Mouse (Mus musculus) liver, embryonic 16.5 days (tissue): ENCODE data around the gene Add2. TPM values are rescaled to one million over a fixed set of nuclear protein-coding genes. Genes with fewer than 3 reads are reported as not detected.

Experiments
- ATAC-seq: fragments of 200-750 bp; cut with Nextera tagmentation; 2 replicates; pipeline ENCODE4 v1.8.0; 2017; ENCODE audit warnings: low read depth, mild to moderate bottlenecking, moderate number of reproducible peaks, moderate library complexity
- H3K27ac ChIP-seq: fragments of 300-500 bp; sonication (generic); 2 replicates; pipeline ENCODE4 v1.5.1; 2014; ENCODE audit warnings: mild to moderate bottlenecking, low read length
- H3K27me3 ChIP-seq: fragments of 300-500 bp; sonication (generic); 2 replicates; pipeline ENCODE4 v1.6.1; 2014; ENCODE audit warnings: low read depth, low read length, mixed read lengths; ENCODE audit not compliant: control insufficient read depth, insufficient read depth
- H3K36me3 ChIP-seq: fragments of 300-500 bp; sonication (generic); 2 replicates; pipeline ENCODE4 v1.6.1; 2014; ENCODE audit warnings: mild to moderate bottlenecking; ENCODE audit not compliant: control insufficient read depth, insufficient read depth
- H3K4me1 ChIP-seq: fragments of 300-500 bp; sonication (generic); 2 replicates; pipeline ENCODE4 v1.6.1; 2014; ENCODE audit warnings: low read depth, low read length, mixed read lengths; ENCODE audit not compliant: control insufficient read depth
- H3K4me2 ChIP-seq: fragments of 300-500 bp; sonication (generic); 2 replicates; pipeline ENCODE4 v1.6.1; 2014; ENCODE audit warnings: low read depth, low read length, mixed read lengths
- H3K4me3 ChIP-seq: fragments of 300-500 bp; sonication (generic); 2 replicates; pipeline ENCODE4 v1.5.1; 2014; ENCODE audit warnings: low read depth, mild to moderate bottlenecking, low read length
- H3K9ac ChIP-seq: fragments of 300-500 bp; sonication (generic); 2 replicates; pipeline ENCODE4 v1.6.1; 2014; ENCODE audit warnings: low read depth, low read length
- H3K9me3 ChIP-seq: fragments of 300-500 bp; sonication (generic); replicated peaks from 2 replicates; pipeline ENCODE4 v1.6.1; 2016; ENCODE audit warnings: low read length; ENCODE audit not compliant: control insufficient read depth
- WGBS: fragments of 180-500 bp; shearing (Covaris S2); extraction: QIAGEN DNeasy Blood & Tissue Kit; methylation state at CpG from one replicate; pipeline ENCODE4 v1.1.7; 2014; ENCODE audit not compliant: insufficient replicate concordance; 5-methylcytosine and 5-hydroxymethylcytosine counted together
- polyA plus RNA-seq: library from polyadenylated mRNA; unstranded; fragments of >200 nt; fragmentation: Nextera tagmentation; extraction: Ambion mirVana; gene quantifications from 2 replicates; pipeline ENCODE4 v1.2.1, GENCODE M21; 2015

Gene Add2
- polyA plus RNA-seq, 1 experiment from 2014 or later = 93.6 TPM

DNA sequence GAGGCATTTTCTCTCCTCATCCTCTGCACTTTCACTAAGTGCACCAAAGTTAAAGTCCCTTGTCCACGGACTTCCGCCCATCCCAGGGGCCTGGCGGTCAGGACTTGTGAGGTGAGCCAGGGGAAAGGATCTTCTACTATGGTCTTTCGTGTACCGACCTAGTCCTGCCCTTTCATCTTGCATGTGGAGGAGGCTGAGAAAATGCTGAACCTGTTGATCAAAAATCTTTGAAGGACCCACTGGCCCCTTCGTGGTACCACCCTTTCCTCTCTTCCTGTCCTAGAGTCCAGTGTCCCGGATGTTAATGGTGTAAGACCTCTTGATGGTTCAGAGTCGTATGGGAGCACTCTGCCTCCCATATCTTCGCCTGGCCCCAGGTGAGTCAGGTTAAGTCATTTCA, 12.6 kb upstream of the Add2 start, which contains the start of gene Figla:
TSS of gene Figla (plus strand) at position 301 of the 400 bp plus-strand sequence.
- Histone ChIP-seq H3K4me2 (no peak within 1 kb of the TSS), H3K27ac (no peak within 1 kb of the TSS), H3K27me3 (no peaks in the 10 kb centered on the region), H3K9me3 (no peaks in the 10 kb centered on the region), H3K4me3 (no peak within 1 kb of the TSS), H3K4me1 (peaks cover 2% of the 10 kb centered on the region; the same call in 1 of the 2 replicates), H3K9ac (no peak within 1 kb of the TSS), H3K36me3 (no peaks in the 10 kb centered on the region)
- ATAC-seq = no peak
- 59% methylated on average over 9 of the region's 9 CpGs for WGBS

DNA sequence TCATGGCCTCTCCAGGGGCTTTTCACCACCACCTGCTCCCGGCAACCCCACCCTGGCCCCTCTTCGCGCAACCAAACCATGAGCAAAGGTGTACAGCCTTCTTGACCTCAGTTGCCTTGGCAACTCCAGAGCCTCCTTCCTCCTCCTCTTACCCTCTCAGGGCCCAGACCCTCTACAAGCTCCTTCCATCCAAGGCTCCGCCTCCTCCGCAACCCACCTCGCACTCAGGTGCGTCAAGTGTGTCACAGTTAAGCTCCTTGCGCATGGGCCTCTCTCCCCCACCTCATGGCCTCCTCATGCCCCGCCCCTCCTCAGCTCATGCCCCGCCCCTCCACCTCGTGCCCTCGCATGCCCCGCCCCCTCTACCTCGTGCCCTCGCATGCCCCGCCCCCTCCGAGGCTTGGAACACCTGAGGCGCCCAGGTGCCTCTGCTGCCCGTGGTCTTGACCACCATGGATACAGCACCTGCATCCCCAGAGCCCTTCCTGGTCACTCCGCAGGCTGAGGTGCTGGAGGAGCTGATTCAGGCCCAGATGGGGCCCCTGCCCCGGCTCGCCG, 11.6 kb upstream of the Add2 start:
- ATAC-seq = no peak

DNA sequence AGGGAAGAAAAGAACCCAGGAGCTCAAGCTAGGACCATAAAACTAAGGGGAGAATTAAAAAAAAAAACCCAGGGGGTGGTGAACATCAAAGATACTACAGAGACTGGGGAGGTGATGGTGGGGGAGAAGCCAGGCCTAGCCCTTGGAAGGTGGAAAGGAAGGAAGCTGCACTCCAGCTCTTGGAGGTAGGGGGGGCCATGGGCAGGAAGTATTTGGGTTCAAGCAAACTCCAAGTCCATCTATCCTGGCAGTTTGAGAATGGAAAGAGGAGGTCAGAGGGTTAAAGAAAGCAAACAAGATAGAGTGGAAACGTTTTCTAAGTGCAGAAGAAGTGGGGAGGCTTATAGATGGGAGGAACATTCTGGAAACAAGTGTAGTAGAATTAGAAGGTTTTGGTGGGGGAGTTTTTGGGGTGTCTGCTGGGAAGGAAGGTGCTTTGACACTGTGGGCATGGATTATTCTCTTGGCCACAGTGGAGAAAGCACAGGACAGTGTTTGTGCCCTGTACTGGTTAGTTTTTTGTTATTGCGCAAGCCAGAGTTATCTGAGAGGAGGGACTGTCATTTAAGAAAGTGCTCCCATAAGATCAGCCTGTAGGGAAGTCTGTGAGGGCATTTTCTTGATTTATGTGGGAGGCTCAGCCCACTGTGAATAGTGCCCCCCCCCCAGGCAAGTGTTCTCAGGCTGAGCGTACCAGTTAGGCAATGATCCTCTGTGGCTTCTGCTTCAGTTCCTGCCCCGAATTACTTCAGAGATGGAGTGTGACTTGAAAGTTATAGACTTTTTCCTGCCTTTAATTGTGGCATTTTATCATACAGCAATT, 8.9 kb upstream of the Add2 start:
- H3K4me2 ChIP-seq = no peak overlapping the region
- H3K4me3 ChIP-seq = no peak overlapping the region
- H3K27ac ChIP-seq = no peak overlapping the region
- no peaks in the 10 kb centered on the region for H3K36me3 ChIP-seq
- no peak overlapping the region for H3K9ac ChIP-seq
- H3K9me3 ChIP-seq = no peaks in the 10 kb centered on the region
- peaks cover 2% of the 10 kb centered on the region; the same call in 1 of the 2 replicates for H3K4me1 ChIP-seq
- H3K27me3 ChIP-seq = no peaks in the 10 kb centered on the region
- no peak for ATAC-seq
- WGBS = 25% methylated on average over 4 of the region's 4 CpGs

More for the DNA sequence above, 11.6 kb upstream of the Add2 start:
- Histone ChIP-seq H3K9me3 (no peaks in the 10 kb centered on the region), H3K27ac (no peak overlapping the region), H3K9ac (no peak overlapping the region), H3K4me3 (no peak overlapping the region), H3K27me3 (no peaks in the 10 kb centered on the region), H3K36me3 (no peaks in the 10 kb centered on the region), H3K4me2 (no peak overlapping the region), H3K4me1 (peaks cover 2% of the 10 kb centered on the region; the same call in 1 of the 2 replicates)
- whole genome bisulfite sequencing = 69% methylated on average over 23 of the region's 23 CpGs

GRCm38 (mm10) chr6:86020948-86021347, 7.5 kb upstream of the Add2 start:
- H3K27ac ChIP-seq = no peak overlapping the region
- no peak for ATAC-seq
- no peak overlapping the region for H3K4me3 ChIP-seq
- peaks cover 2% of the 10 kb centered on the region; the same call in 1 of the 2 replicates for H3K4me1 ChIP-seq
- H3K4me2 ChIP-seq = no peak overlapping the region
- peaks cover under 1% of the 10 kb centered on the region; the same call in 1 of the 2 replicates for H3K27me3 ChIP-seq
- WGBS = 21% methylated on average over 3 of the region's 3 CpGs
- no peaks in the 10 kb centered on the region for H3K9me3 ChIP-seq
- H3K36me3 ChIP-seq = no peaks in the 10 kb centered on the region
- no peak overlapping the region for H3K9ac ChIP-seq

GRCm38 (mm10) chr6:86026632-86027292, 1.7 kb upstream of the Add2 start:
- Histone ChIP-seq H3K4me2 (no peak overlapping the region), H3K4me1 (no peaks in the 10 kb centered on the region), H3K9ac (no peak overlapping the region), H3K9me3 (no peaks in the 10 kb centered on the region), H3K36me3 (no peaks in the 10 kb centered on the region), H3K27ac (no peak overlapping the region), H3K4me3 (no peak overlapping the region), H3K27me3 (peaks cover 48% of the 10 kb centered on the region)
- no peak for ATAC-seq
- WGBS = 53% methylated on average over 8 of the region's 8 CpGs

DNA sequence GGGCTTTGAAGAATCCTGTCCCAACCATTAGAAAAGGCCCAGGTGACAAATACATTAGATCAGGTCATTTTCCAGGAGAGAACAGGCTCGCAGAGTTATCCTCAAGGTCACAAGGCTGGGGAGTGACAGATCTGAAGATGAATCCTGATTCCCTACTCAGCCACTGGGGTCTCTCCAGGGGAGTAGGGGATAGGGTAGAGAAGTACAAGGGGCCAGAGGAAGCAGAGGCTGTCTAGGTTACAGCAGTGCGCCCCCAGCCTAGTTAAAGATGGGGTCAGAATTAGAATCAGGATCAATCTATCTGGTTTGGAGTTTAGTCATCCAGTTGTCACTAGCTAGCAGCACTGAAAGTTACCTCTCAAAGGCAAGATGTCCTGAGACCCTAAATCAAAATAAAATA, 331 bp upstream of the Add2 start:
- Histone ChIP-seq H3K4me1 (no peaks in the 10 kb centered on the region), H3K27me3 (peaks cover 48% of the 10 kb centered on the region), H3K4me3 (0 out of 2 replicates have a peak overlapping the region, but pooled peaks have one; percentile 4), H3K9me3 (no peaks in the 10 kb centered on the region), H3K9ac (no peak overlapping the region), H3K4me2 (no peak overlapping the region), H3K36me3 (no peaks in the 10 kb centered on the region), H3K27ac (no peak overlapping the region)
- 60% methylated on average over 2 of the region's 2 CpGs for WGBS
- no peak for ATAC-seq

DNA sequence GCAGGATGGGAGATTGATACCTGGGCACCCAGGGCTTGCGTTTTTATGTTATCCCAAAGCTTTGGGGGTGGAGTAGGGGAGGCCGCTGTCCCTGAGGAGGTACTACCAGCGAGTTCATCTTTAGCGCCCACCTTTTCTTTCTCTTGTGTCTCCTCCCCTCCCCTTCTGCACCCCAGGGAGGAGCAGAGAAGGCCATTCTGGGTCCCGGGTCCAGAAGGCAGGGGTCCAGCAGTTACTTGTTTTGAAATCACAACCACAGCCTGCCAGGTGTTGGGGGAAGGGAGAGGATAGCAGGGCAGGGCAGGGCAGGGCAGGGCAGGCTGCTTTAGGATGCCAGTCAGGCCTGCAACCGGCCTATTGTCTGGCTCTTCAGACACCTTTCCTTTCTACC, 837 bp downstream of the Add2 start:
- no peak overlapping the region for H3K27ac ChIP-seq
- H3K4me2 ChIP-seq = no peak overlapping the region
- H3K9me3 ChIP-seq = no peaks in the 10 kb centered on the region
- H3K27me3 ChIP-seq = peaks cover 48% of the 10 kb centered on the region
- ATAC-seq = no peak
- no peak overlapping the region for H3K9ac ChIP-seq
- 18% methylated on average over 6 of the region's 6 CpGs for WGBS
- H3K36me3 ChIP-seq = no peaks in the 10 kb centered on the region
- H3K4me1 ChIP-seq = no peaks in the 10 kb centered on the region
- no peak overlapping the region for H3K4me3 ChIP-seq

- H3K36me3 ChIP-seq = no peaks in the 10 kb centered on the region
- no peak for ATAC-seq
These were observed 3.0 kb downstream of the Add2 start for GRCm38 (mm10) chr6:86031527-86031926.

GRCm38 (mm10) chr6:86033635-86034034, 5.2 kb downstream of the Add2 start:
- Histone ChIP-seq H3K36me3 (no peaks in the 10 kb centered on the region), H3K27me3 (peaks cover 22% of the 10 kb centered on the region)
- WGBS = 56% methylated on average over 1 of the region's 1 CpGs

More at GRCm38 (mm10) chr6:86031527-86031926, 3.0 kb downstream of the Add2 start:
- Histone ChIP-seq H3K27ac (no peak overlapping the region), H3K4me1 (no peaks in the 10 kb centered on the region), H3K9ac (no peak overlapping the region), H3K27me3 (peaks cover 42% of the 10 kb centered on the region), H3K9me3 (no peaks in the 10 kb centered on the region), H3K4me2 (no peak overlapping the region), H3K4me3 (no peak overlapping the region)
- WGBS = 62% methylated on average over 2 of the region's 2 CpGs

More at GRCm38 (mm10) chr6:86033635-86034034, 5.2 kb downstream of the Add2 start:
- no peaks in the 10 kb centered on the region for H3K4me1 ChIP-seq
- H3K4me3 ChIP-seq = no peak overlapping the region
- H3K27ac ChIP-seq = no peak overlapping the region
- H3K9ac ChIP-seq = no peak overlapping the region
- H3K4me2 ChIP-seq = no peak overlapping the region
- ATAC-seq = no peak
- no peaks in the 10 kb centered on the region for H3K9me3 ChIP-seq
